Mouse (Mus musculus) lung, embryonic 14.5 days (tissue): Measurements from ENCODE around the gene Kctd20. TPM values are rescaled to one million over a fixed set of nuclear protein-coding genes. Genes with fewer than 3 reads are reported as not detected.

Experiments
- ATAC-seq: fragments of 200-750 bp; cut with Nextera tagmentation; 2 replicates; pipeline ENCODE4 v1.8.0; 2017; ENCODE audit warnings: mild to moderate bottlenecking, moderate TSS enrichment, moderate library complexity; ENCODE audit not compliant: insufficient read depth
- DNase-seq: peaks from one replicate; pipeline ENCODE4 v3.0.0-alpha.2; 2015
- H3K27ac ChIP-seq: fragments of 300-500 bp; sonication (generic); 2 replicates; pipeline ENCODE4 v1.5.1; 2014; ENCODE audit warnings: low read depth, mild to moderate bottlenecking, moderate library complexity
- H3K27me3 ChIP-seq: fragments of 300-500 bp; sonication (generic); 2 replicates; pipeline ENCODE4 v1.6.1; 2014; ENCODE audit warnings: low read length, control low read depth; ENCODE audit not compliant: insufficient read depth
- H3K36me3 ChIP-seq: fragments of 300-500 bp; sonication (generic); 2 replicates; pipeline ENCODE4 v1.6.1; 2014; ENCODE audit warnings: control low read depth; ENCODE audit not compliant: insufficient read depth
- H3K4me1 ChIP-seq: fragments of 300-500 bp; sonication (generic); 2 replicates; pipeline ENCODE4 v1.6.1; 2014; ENCODE audit warnings: antibody characterized with exemption, control low read depth; ENCODE audit not compliant: insufficient read depth
- H3K4me2 ChIP-seq: fragments of 300-500 bp; sonication (generic); 2 replicates; pipeline ENCODE4 v1.6.1; 2014; ENCODE audit warnings: mild to moderate bottlenecking
- H3K4me3 ChIP-seq: fragments of 300-500 bp; sonication (generic); 2 replicates; pipeline ENCODE4 v1.5.1; 2014; ENCODE audit warnings: low read depth, low read length
- H3K9ac ChIP-seq: fragments of 300-500 bp; sonication (generic); 2 replicates; pipeline ENCODE4 v1.6.1; 2014
- H3K9me3 ChIP-seq: fragments of 300-500 bp; sonication (generic); 2 replicates; pipeline ENCODE4 v1.6.1; 2016; ENCODE audit warnings: low read depth, low read length, control low read depth
- CTCF ChIP-seq: IDR thresholded peaks from 2 replicates; pipeline ENCODE4 v1.5.1; 2016; ENCODE audit warnings: antibody characterized with exemption, low read depth
- WGBS: fragments of 180-500 bp; shearing (Covaris S2); extraction: QIAGEN DNeasy Blood & Tissue Kit; methylation state at CpG from one replicate; pipeline ENCODE4 v1.1.7; 2014; 5-methylcytosine and 5-hydroxymethylcytosine counted together
- polyA plus RNA-seq: library from polyadenylated mRNA; unstranded; fragments of >200 nt; fragmentation: Nextera tagmentation; extraction: Ambion mirVana; gene quantifications from 2 replicates; pipeline ENCODE4 v1.2.1, GENCODE M21; 2014

Kctd20 gene
- polyA plus RNA-seq, 1 experiment from 2014 or later: 91.5 TPM

DNA sequence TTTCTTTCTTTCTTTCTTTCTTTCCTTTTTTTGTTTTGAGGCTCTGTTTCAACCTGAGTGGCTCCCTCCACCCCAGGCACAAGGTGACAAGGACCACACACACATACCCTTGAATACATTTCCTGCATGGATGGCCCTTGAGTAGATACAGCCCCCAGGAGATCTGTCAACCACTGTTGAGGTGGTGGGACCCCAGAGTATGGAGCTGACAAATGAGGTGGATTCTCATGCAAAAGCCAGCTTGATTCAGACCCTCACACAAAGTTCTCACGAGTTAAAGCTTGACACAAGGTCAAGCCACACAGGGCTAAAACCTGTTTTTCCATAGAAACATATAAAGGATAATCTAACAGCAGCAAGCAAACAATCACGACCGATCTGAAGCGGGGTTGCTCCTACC, 19.5 kb upstream of the Kctd20 start:
- DNase-seq (no peak), ATAC-seq (no peak)
- TF ChIP-seq CTCF: no peak
- H3K4me2 ChIP-seq: no peak overlapping the region
- H3K9ac ChIP-seq: no peak overlapping the region
- peaks cover 5% of the 10 kb centered on the region for H3K4me1 ChIP-seq
- H3K27me3 ChIP-seq: no peaks in the 10 kb centered on the region
- no peak overlapping the region for H3K4me3 ChIP-seq
- 74% methylated on average over 4 of the region's 4 CpGs for WGBS
- no peaks in the 10 kb centered on the region for H3K36me3 ChIP-seq
- no peaks in the 10 kb centered on the region for H3K9me3 ChIP-seq
- H3K27ac ChIP-seq: no peak overlapping the region

DNA sequence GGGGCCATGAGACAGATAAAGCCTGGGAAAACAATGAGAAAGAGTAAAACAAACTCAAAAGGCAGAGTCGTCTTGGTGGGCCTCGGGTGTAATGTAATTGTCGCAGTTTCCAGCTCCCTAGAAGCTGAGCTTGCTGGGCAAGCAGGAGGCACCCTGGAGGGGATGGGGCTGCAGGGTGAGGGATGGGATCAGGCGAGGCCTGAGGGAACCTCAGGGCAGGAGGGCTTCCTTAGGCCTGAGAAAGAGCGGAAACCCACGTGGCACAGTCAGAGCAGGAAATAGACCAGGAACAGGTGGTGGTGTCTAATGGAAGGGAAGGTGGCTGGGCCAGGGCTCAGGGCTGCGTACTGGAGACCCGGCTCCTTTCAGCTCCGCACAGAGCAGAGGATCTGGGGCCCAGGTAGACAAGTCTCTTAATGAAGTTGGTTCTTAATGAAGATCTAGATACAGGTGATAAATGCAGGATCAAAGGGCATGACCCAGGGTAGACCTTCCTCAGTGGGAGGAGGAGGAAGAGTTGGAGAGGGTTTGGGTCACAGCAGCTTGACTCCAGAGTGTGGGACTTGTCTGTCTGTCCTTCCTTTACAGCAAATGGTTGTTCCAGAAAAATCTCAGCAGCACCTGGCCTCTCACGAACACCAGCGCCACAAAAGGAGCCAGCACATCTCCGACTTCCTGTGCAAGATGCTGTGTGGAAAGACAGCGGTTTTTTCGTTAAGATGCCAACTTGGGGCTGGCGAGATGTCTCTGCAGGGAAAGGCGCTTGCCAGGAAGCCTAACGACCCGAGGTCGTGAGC, 17.4 kb upstream of the Kctd20 start:
- no peaks in the 10 kb centered on the region for H3K27me3 ChIP-seq
- WGBS: 63% methylated on average over 19 of the region's 19 CpGs

DNA sequence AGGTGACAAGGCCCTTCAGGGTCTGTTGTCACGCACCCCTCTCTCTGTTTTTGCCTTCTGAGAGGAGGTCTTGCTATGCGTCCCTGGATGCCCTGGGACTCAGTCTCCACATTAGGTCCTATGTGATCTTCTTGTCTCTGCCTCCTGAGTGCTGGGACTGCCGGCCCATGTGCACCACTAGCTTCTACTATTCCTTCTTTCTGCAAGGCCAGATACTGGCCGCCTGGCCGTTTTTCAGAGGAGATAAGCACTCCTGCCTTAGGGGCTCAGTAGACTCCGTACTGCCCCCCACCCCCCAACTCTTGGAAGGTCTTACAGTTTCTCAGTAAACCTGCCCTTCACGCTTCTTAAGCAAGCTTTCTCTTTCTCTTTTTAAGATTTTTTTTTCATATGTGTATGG, 15.6 kb upstream of the Kctd20 start:
- Histone ChIP-seq H3K4me3 (no peak overlapping the region), H3K9me3 (no peaks in the 10 kb centered on the region), H3K36me3 (no peaks in the 10 kb centered on the region), H3K4me1 (no peaks in the 10 kb centered on the region), H3K9ac (no peak overlapping the region), H3K4me2 (no peak overlapping the region), H3K27me3 (no peaks in the 10 kb centered on the region), H3K27ac (no peak overlapping the region)
- ATAC-seq (no peak), DNase-seq (no peak)
- 91% methylated on average over 7 of the region's 7 CpGs for WGBS
- TF ChIP-seq CTCF: no peak

More for the DNA sequence above, 17.4 kb upstream of the Kctd20 start:
- TF ChIP-seq CTCF: no peak
- H3K27ac ChIP-seq: no peak overlapping the region
- DNase-seq (no peak), ATAC-seq (no peak)
- no peak overlapping the region for H3K4me2 ChIP-seq
- H3K4me1 ChIP-seq: peaks cover 5% of the 10 kb centered on the region
- no peaks in the 10 kb centered on the region for H3K36me3 ChIP-seq
- no peaks in the 10 kb centered on the region for H3K9me3 ChIP-seq
- H3K4me3 ChIP-seq: no peak overlapping the region
- H3K9ac ChIP-seq: no peak overlapping the region

DNA sequence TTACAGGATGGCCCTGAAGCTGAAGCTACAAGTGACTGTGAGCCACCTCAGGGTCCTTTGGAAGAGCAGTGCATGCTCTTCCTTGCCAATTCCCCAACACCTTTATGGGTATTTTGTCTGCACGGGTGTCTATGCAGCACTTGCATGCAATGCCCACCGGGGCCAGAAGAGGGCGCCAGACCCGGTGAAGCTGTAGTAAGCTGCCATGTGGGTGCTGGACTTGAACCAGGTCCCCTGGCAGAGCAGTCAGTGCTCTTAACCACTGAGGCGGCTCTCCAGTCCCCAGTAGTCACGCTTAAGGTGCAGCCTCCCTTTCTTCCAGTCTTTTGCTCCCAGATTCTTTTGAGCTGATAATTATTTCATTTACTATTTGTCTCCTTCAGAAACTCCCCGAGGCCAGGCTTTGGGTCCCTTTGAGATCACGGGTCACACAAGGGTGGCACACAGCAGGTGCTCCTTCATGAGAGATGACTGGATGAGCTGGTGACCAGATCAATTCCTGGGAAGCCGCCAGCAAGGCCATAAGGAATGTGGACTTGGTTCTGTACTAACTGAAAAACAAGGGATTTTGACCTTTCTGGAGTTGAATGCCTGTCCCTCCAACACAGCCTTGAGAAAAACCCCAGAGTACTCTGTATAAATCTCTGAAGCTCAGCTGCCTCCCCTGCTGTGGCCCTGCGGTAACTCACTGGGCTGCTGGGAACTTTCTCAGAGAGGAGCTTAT, 15.0 kb upstream of the Kctd20 start:
- Histone ChIP-seq H3K9me3 (no peaks in the 10 kb centered on the region), H3K4me2 (no peak overlapping the region), H3K27ac (no peak overlapping the region), H3K27me3 (no peaks in the 10 kb centered on the region), H3K36me3 (no peaks in the 10 kb centered on the region), H3K4me3 (no peak overlapping the region), H3K4me1 (no peaks in the 10 kb centered on the region), H3K9ac (no peak overlapping the region)
- peak; percentile 37 for DNase-seq
- 78% methylated on average over 10 of the region's 10 CpGs for WGBS
- peak; percentile 62 for TF ChIP-seq CTCF
- no peak for ATAC-seq

DNA sequence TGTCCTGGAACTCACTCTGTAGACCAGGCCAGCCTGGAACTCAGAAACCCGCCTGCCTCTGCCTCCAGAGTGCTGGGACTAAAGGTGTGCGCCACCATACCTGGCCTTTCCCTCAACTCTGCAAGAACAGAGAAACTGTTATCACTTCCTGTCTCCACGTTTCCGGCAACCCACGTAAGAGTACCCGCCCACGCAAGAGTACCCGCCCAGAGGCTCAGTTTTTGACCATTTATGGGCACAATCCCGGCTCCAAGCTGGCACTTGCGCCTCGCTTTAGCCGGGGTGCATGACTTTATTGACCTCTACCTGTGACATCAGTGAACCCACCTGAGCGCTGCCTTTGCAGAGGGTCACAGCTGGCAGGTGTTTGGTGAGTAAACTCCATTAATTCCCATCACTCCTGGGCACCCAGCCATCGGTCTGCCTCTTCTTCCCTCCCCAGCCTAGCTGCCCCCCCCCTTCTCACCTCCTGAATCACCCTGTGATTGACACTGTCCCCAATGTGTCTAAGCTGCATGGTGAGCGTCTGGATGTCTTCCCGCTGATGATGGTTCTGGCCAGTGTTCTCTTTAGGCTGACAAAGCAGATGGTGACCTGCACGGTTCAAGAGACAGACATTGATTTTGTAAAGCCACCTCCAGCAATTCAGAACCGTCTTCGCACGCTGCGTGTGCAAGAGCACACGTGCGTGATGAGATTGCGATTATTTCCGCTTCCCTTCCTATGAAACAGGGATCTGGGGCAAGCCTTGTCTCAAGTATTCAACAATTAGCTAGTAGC, 10.8 kb upstream of the Kctd20 start:
- Histone ChIP-seq H3K4me1 (no peaks in the 10 kb centered on the region), H3K9ac (no peak overlapping the region), H3K27me3 (no peaks in the 10 kb centered on the region), H3K4me3 (no peak overlapping the region), H3K36me3 (no peaks in the 10 kb centered on the region), H3K4me2 (no peak overlapping the region), H3K9me3 (no peaks in the 10 kb centered on the region), H3K27ac (no peak overlapping the region)
- ATAC-seq (no peak), DNase-seq (no peak)
- 88% methylated on average over 25 of the region's 25 CpGs for WGBS
- TF ChIP-seq CTCF: no peak

DNA sequence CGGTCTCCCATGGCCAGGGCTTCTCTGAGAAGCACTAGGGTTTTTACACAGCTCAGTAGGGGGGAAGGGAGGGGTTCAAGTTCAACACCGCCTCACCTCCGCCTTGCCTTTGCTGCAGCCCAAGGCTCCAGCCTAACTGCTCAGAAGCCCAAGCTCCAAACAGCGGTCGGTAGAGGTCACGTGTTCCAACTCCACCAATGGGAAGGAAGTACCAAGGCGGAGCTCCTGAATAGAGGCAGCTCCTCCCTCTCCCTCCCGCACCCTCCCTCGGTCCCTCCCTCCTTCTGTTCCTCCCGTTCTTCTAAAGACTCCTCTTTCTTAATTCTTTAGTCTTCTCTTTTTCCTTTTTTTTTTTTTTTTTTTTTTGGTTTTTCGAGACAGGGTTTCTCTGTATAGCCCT, 9.6 kb upstream of the Kctd20 start:
- no peak overlapping the region for H3K9ac ChIP-seq
- no peak overlapping the region for H3K27ac ChIP-seq
- no peaks in the 10 kb centered on the region for H3K36me3 ChIP-seq
- TF ChIP-seq CTCF: no peak
- no peaks in the 10 kb centered on the region for H3K4me1 ChIP-seq
- no peak overlapping the region for H3K4me3 ChIP-seq
- H3K4me2 ChIP-seq: no peak overlapping the region
- no peaks in the 10 kb centered on the region for H3K9me3 ChIP-seq
- DNase-seq: peak; percentile 37
- no peaks in the 10 kb centered on the region for H3K27me3 ChIP-seq
- no peak for ATAC-seq
- WGBS: 74% methylated on average over 10 of the region's 11 CpGs

DNA sequence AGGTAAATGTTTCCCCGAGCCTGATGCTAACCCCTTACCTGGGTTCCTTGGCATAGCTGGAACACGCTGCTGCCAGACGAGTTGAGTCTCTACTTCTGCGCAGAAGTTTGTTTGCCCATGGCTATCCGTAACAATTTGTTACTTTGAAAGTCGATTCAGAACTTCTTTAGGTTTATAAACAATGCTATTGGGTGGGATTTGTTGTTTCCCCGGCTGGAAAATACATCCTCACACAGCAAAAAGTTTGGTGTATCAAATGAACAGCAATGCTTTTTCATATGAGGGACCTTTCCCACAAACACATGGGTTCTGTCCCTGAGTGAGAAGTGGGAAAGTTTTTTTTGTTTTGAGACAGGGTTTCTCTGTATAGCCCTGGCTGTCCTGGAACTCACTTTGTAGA, 8.0 kb upstream of the Kctd20 start, which contains the start of gene Pxt1:
TSS of gene Pxt1 (minus strand) at position 101 of the 400 bp plus-strand sequence.
- no peak within 1 kb of the TSS for H3K27ac ChIP-seq
- no peak for TF ChIP-seq CTCF
- H3K9ac ChIP-seq: no peak within 1 kb of the TSS
- H3K27me3 ChIP-seq: no peaks in the 10 kb centered on the region
- H3K4me2 ChIP-seq: no peak within 1 kb of the TSS
- 80% methylated on average over 7 of the region's 7 CpGs for WGBS
- DNase-seq (no peak), ATAC-seq (no peak)
- no peaks in the 10 kb centered on the region for H3K36me3 ChIP-seq
- H3K4me3 ChIP-seq: no peak within 1 kb of the TSS
- H3K4me1 ChIP-seq: no peaks in the 10 kb centered on the region
- H3K9me3 ChIP-seq: no peaks in the 10 kb centered on the region
